Mouse (Mus musculus) heart, adult 18-20 months (tissue): ENCODE data around the gene Tubd1. TPM values are rescaled to one million over a fixed set of nuclear protein-coding genes. Genes with fewer than 3 reads are reported as not detected.

ENCODE experiments used
- DNase-seq, 2 experiments: peaks; one replicate each; pipeline ENCODE4 v3.0.0; 2021 to 2022; ENCODE audit warnings: mixed read lengths in 1 of 2
- total RNA-seq, 2 experiments: library from RNA; stranded (reverse); gene quantifications; 2 replicates each; pipeline ENCODE4 v1.2.3; 2021

Gene Tubd1
- total RNA-seq, 2 experiments from 2014 or later = 5.3 TPM

- DNase-seq = no peak
Observed at GRCm38 (mm10) chr11:86558258-86558657, 13.5 kb downstream of the Tubd1 start.

- peak; percentile 31 to 43 for DNase-seq
Observed at GRCm38 (mm10) chr11:86568425-86568824, 23.6 kb downstream of the Tubd1 start.

GRCm38 (mm10) chr11:86570261-86570746, 25.5 kb downstream of the Tubd1 start:
- DNase-seq = no peak

GRCm38 (mm10) chr11:86571047-86571855, 26.5 kb downstream of the Tubd1 start:
- DNase-seq = no peak

DNA sequence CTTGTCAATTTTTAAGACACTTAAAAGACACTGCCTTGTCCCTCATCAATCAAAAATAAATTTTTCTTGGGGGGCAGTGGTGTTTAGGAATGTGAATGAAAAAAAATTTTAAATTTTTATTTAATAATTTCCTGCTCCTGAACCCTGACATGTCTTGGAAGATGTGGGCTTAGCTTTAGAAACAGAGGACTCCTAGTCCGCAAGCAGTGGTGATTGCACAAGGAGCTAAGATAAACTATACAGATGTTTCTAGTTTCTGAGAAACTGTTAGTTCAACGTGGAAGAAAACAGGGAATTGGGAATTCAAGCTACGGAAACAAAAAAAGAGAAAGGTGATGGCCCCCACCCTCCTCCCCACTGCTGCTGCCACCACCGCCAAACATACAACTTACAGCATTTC, 27.1 kb downstream of the Tubd1 start:
- no peak for DNase-seq

DNA sequence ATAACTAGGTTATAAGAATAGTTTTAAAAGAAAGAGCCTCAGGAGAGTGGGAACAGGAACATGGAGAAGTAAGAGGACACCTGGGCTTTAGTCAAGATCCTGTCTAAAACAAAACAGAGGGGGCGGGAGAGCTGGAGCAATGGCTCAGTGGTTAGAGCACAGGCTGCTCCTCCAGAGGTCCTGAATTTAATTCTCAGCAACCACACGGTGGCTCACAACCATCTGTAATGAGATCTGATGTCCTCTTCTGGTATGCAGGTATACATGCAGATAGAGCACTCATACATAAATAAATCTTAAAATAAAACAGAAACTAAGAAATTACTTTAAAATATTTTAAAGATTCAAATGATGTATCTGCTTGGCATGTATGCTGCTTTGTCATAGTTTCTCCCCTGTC, 27.8 kb downstream of the Tubd1 start:
- DNase-seq = no peak

DNA sequence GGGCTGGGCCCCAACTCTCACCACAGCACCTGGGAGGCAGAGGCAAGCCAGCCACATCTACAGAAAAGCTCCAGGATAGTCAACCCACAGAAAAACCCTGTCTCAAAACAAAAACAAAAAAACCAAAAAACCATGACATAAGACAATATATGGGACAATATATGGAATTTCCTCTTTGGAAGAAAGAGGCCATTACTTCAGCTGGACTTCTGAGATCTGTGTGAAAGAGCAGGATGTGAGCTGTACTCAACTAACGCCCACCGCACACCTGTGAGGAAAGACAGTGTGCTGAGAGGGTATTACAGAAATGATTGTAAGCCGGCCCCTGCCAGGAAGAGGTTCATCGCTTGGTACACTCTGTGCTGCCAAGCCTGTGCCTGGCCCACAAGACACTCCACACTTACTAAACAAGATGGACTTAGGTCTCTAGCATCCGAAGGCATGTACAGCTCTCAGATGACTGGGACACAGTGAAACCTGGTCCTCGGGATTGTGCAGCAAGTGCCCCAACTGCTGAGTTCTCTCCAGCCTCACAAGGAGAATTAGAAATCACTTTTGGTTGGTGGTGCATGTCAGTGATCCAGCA, 28.9 kb downstream of the Tubd1 start:
- no peak for DNase-seq

- no peak for DNase-seq
Observed at GRCm38 (mm10) chr11:86574408-86574807, 29.6 kb downstream of the Tubd1 start.

DNA sequence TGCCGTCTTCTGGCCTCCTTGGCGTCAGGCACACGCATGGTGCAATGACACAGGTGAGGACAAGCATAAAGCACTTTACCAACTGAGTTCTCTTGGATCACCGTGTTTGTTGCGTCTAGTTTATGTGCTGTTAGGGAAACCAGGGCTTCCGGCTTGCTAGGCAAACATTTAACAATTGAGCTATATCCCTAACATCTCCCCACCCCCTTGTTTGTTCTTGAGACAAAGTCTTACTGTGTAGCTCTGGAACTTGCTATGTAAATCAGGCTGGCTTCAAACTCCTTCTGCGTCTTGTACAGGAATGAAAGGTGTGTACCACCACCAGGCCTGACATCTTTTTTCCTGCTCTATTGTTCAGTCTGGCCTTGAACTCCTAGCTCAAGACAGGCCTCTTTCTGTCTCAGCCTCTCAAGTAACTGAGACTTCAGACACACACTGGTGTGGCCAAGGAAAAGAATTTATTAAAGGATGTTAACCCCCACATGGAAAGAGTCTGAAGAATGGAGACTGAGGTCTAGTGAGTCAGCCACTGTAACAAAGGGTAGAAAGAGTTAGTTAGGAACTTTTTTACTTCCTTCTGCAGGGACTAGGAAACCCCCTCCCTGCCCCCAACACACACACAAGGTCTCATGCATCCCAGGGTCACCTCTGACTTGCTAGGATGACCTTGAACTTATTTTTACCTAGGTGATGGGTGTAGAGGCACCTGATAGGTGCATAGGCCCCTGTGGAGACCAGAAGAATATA, 31.0 kb downstream of the Tubd1 start:
- no peak for DNase-seq

DNA sequence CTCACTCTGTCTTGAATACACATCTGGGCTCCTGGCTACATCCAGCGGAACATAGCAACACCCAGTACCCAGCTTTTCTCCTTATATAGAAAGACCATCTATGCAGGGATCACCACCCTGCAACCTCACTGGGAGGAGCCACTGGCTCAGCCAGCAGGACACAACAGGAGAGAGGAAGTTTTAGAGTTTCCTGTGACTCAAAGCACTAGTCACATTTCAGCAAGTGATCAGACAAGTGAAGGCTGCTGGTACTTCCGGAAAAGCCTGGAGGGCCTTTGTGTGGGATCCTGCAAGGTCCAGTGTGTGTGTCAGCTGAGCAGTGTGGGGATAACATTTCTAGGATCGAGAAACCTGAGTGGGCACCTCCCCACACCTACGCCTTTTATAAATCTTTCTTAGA, 32.4 kb downstream of the Tubd1 start:
- DNase-seq = peak; percentile 56 to 79

- peak in 1 of 2 experiments; percentile 32 for DNase-seq
Observed at GRCm38 (mm10) chr11:86578106-86578808, 33.5 kb downstream of the Tubd1 start.

GRCm38 (mm10) chr11:86578809-86579730, 34.3 kb downstream of the Tubd1 start:
- peak; percentile 74 to 90 for DNase-seq

DNA sequence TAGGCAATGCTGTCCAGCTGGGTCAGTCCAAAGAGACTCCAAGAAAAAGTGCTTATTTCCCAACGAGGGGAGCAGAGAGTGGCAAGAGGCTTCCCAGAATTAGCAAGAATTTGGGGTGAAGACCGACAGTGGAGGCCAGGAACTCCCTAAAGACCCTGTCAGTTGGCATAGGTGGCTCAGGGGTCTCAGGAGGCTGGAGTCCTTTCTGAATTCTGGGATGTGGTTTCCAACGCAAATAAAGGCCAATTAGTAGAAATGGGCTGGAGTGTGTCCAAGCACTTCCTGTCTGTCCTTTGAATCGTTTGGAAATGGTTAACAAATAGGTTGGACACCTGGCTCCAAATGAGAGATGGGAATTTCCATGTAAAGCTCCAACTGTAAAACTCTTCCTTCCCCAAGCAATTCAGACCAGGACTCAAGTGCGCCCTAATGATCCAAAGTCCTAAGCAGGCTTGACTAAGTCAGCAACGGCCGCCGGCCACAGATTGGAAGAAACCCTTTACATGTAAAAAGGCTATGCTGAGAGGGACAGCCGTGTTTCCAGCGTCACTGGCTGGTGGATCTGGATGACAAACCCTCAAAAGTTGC, 35.0 kb downstream of the Tubd1 start:
- DNase-seq = peak in 1 of 2 experiments; percentile 46

DNA sequence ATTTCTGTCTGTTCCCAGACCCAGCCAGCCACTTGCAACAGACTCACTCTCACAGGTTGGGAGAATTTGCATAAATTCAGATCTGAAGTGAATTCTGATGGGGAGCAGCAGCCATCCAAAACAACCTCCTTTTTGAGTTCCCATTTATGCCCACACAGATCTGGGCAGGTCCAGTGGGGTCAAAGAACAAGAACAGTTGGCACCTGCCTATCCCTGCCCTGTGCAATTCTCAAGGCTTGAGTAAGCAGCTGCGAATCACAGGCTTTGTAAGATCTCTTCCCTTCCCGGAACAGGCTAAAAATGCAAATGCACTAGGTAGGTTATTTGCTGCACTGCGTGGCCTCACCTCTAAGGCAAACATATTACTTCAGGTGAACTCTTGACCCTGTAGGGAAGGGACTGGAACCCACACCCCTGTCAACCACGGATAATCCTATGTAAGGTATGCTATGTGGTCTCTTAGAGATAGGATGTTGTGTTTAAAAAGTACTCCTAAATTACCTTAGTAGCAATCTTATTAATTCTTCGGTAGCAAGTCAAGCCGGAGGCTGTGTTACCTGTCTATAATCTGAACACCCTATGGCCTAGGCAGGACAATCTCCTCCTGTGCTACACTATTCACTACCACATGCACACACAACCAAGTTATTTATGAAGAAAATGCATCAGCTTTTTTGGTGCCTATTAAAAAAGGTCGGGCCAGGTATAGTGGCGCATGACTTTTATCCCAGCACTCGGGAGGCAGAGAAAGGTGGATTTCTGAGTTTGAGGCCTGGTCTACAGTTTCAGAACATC, 35.7 kb downstream of the Tubd1 start:
- DNase-seq = peak; percentile 23 to 45

- DNase-seq = peak; percentile 73 to 78
Observed at GRCm38 (mm10) chr11:86581250-86581753, 36.5 kb downstream of the Tubd1 start.

DNA sequence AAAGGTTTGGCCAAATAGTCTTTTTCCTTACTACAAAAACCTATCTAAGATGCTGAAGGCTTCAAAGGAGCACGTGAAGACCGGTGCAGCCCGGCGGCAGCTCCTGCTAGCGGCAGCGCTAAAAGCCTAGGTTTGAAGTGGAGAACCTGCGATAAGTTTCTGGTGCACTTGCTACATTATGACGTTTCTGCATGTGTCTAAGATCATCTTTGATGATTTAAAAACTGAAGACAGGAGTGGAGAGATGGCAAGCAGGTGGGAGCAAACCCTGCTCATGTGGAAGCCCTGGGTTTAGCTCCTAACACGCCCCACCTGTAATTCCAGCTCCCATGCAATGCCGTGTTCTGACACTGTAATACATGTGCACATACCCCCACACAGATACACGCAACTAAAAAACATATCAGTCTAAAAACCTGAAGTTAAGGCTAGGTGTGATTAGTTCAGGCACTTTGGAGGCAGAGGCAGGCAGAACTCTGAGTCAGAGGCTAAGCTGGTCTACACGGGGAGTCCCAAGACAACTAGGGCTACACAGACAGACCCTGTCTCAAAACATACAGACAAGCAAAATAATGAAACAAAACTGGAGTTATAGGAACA, 37.3 kb downstream of the Tubd1 start:
- DNase-seq = no peak

DNA sequence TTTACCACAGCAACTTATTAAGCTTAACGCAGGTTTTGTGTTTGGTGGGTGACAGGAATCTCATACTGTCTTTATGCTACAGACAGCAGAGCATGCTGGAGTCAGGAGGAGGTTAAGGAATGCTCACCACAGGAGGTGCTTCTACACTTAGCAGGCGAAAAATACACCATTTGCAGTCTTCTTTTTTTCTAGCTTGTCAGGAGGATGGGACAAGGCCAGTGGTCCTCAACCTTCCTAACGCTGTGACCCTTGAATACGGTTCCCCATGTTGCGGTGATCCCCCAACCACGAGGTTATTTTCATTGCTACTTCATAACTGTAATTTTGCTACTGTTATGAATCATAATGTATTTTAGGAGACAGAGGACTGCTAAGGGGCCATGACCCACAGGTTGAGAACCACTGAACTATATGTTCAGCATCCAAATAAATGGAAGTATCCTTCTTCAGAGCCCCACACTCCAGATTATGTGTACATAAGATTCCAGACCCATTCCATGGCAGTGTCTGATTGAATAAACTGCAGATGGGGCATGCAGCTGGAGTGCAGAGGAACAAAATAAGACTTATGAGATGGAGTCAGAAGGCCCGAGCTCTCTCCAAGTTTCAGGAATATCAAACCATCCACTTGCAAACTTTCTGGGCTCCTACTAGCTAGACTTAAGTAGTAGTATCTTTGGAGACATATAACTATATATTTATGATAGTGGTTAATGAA, 37.9 kb downstream of the Tubd1 start:
- no peak for DNase-seq

DNA sequence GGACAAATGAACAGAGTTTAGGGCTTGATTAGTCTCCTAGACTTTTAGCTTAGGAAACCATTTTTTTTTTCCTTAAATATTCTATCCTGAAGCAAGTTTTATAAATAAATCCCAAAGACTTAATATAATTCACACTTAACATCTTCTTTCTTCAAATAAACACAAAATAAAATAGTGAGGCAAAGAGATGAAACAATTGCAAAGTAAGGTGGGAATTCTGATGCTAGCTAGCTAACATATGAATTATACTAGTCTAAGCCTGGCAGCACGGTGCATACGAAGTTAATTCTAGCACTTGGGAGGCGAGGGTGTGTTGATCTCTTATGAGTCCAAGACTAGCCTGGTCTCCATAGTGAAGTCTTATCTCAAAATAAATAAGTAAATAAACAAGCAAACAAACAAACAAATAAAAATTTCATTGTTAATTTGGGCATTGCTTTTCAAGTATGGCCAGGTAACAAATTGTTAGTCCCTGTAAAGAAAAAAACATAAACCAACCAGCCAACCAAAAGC, 38.6 kb downstream of the Tubd1 start:
- no peak for DNase-seq
